Mouse (Mus musculus) erythroblast, embryonic 14.5 days (primary cell): ENCODE data around the gene Kiz. TPM values are rescaled to one million over a fixed set of nuclear protein-coding genes. Genes with fewer than 3 reads are reported as not detected.

ENCODE experiments used
- H3K27me3 ChIP-seq: 2 replicates; pipeline ENCODE4 v1.6.1; 2012; ENCODE audit warnings: inconsistent platforms; ENCODE audit not compliant: control insufficient read depth
- H3K36me3 ChIP-seq: 2 replicates; pipeline ENCODE4 v1.6.1; 2012; ENCODE audit warnings: mild to moderate bottlenecking, inconsistent platforms; ENCODE audit not compliant: control insufficient read depth
- H3K4me1 ChIP-seq: 2 replicates; pipeline ENCODE4 v1.6.1; 2012; ENCODE audit warnings: inconsistent platforms; ENCODE audit not compliant: control insufficient read depth
- H3K4me3 ChIP-seq: replicated peaks from 2 replicates; pipeline ENCODE3; 2012; ENCODE audit warnings: moderate library complexity, mild to moderate bottlenecking, inconsistent platforms
- H3K9me3 ChIP-seq: 2 replicates; pipeline ENCODE4 v1.6.1; 2012; ENCODE audit warnings: low read length, inconsistent platforms, mixed read lengths; ENCODE audit not compliant: control insufficient read depth
- GATA1 ChIP-seq: IDR thresholded peaks from 2 replicates; pipeline ENCODE4 v1.6.1; 2012; ENCODE audit warnings: low read length, inconsistent platforms, mixed read lengths
- TAL1 ChIP-seq: IDR thresholded peaks from 3 replicates; pipeline ENCODE4 v1.6.1; 2012; ENCODE audit warnings: low read length, inconsistent platforms, mixed read lengths
- polyA plus RNA-seq: library from polyadenylated mRNA; stranded (reverse); fragments of >175 nt; gene quantifications from 2 replicates; pipeline ENCODE4 v1.2.3, GENCODE M21; 2012

The Kiz gene
- polyA plus RNA-seq, 1 experiment, result 1.3 TPM

DNA sequence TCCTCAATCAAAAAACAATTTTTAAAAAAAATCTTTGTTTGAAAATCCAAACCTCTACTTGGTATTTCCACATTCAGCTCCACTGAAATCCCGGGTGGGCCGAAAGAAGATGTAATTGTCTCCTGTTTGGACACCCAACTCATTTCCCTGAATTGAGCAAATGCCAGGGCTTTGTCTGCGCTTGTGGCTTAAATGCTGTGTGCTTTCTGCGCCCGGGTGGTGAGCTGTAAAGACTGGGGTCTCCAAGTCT lies 21.7 kb upstream of the Kiz start:
- no peak for TF ChIP-seq TAL1
- no peak for TF ChIP-seq GATA1
- Histone ChIP-seq H3K4me3 (no peak overlapping the region), H3K36me3 (no peaks in the 10 kb centered on the region)

DNA sequence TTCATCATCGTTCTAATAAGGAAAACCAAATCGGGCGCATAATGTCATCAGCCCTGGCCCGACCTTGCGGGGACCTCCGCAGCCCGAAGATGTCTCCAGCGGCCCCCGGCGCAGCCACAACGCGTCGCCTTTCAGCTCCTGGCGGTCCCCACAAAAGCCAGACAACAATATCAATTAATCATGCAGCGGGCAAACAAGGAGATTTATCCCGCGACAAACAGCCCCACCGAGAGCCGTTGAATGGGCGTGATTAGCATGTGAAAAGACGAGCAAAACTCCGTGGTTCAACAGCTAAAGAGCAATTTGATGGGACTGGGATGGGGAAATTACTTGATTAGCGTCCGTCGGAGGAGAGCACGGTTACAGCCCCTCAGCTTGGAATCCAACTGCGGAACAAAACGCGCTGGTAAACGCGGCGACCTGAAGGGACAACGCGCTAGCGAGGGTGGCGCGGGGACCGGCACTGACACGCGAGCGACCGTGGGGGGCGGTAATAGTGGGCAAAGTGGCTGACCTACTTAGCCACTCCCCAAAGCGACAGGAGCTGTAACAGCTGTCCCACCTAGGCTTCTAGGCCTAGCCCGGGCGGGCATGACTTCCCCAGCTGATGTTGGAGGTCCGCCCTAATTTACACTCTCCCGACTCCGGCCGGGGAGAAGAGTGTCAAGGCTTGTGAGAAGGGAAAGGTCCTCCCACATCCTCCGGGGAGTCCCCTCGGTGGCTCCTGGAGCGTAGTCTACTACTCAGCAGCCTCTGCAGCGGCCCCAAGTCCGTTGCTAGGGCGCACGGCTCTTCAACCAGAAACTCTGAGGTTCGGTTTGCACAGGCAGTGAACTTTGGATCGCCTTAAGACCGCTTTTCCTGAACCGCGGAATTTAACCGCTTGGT lies 21.1 kb upstream of the Kiz start:
- TF ChIP-seq GATA1, result no peak
- no peak for TF ChIP-seq TAL1
- peaks cover 2% of the 10 kb centered on the region; the same call in 1 of the 2 replicates for H3K9me3 ChIP-seq
- H3K36me3 ChIP-seq, result no peaks in the 10 kb centered on the region
- H3K27me3 ChIP-seq, result peaks cover 86% of the 10 kb centered on the region
- H3K4me1 ChIP-seq, result no peaks in the 10 kb centered on the region
- H3K4me3 ChIP-seq, result no peak overlapping the region

More for the DNA sequence above, 21.7 kb upstream of the Kiz start:
- H3K4me1 ChIP-seq, result no peaks in the 10 kb centered on the region
- H3K27me3 ChIP-seq, result peaks cover 80% of the 10 kb centered on the region
- peaks cover 2% of the 10 kb centered on the region; the same call in 1 of the 2 replicates for H3K9me3 ChIP-seq

DNA sequence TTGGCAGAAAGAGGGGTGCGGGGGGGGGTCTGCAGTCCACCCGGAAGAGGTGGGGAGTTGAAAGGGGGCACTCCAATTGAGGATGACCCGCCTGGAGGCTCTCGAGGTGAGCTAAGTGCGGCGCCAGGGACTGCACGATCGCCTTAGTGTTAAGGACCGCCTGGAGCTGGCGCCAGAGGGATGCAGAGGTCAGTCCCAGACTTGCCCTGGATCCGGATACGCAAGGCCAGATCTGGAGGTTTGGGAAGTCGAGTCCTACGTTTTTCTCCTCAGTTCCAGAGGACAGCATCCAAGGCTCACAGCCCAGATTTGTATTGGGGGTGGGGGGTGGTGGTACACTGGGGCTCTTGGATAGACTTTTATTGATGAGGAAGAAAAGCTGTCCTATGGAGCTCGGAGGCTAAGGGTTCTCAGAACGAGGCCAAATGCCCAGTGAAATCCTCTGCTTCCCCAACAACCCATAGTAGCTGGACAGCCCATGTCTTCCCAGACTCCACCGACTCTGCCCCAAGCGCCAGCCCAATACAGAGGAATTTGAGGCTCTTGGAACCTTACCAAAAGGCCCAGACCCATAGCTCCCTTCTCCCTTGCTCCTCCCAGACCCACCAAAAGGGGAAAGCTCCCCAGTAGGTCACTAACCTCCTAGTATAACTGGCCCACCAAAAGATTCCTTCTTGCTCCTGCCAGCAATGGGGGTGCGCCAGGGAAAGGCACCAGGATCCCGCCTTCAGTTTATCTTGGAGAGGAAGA lies 20.2 kb upstream of the Kiz start:
- no peaks in the 10 kb centered on the region for H3K36me3 ChIP-seq
- peaks cover 2% of the 10 kb centered on the region; the same call in 1 of the 2 replicates for H3K9me3 ChIP-seq
- H3K4me3 ChIP-seq, result no peak overlapping the region
- H3K4me1 ChIP-seq, result no peaks in the 10 kb centered on the region
- TF ChIP-seq TAL1, result no peak
- TF ChIP-seq GATA1, result no peak
- peaks cover 91% of the 10 kb centered on the region for H3K27me3 ChIP-seq

DNA sequence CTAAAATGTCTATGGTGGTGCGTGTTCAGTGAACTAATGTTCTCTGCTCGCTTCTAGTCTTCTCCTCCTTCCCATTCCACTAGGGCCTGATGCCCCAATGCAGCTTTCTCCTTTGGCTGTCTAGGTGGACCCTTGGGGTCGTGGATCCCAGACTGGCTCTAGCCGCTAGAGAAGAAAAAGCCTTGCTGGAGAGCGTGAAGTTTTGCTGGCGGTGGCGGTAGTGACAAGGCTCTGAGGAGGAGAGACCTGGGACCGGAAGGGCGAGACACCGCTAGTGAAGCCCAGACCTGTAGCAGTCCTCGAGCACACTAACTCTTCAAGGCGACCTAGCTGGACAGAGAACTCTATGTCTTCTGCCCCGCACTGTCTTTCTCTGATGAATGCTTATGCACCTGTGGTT lies 19.4 kb upstream of the Kiz start:
- peaks cover 2% of the 10 kb centered on the region; the same call in 1 of the 2 replicates for H3K9me3 ChIP-seq
- no peak for TF ChIP-seq GATA1
- TF ChIP-seq TAL1, result no peak
- no peaks in the 10 kb centered on the region for H3K36me3 ChIP-seq
- no peak overlapping the region for H3K4me3 ChIP-seq
- peaks cover 96% of the 10 kb centered on the region for H3K27me3 ChIP-seq
- H3K4me1 ChIP-seq, result no peaks in the 10 kb centered on the region

DNA sequence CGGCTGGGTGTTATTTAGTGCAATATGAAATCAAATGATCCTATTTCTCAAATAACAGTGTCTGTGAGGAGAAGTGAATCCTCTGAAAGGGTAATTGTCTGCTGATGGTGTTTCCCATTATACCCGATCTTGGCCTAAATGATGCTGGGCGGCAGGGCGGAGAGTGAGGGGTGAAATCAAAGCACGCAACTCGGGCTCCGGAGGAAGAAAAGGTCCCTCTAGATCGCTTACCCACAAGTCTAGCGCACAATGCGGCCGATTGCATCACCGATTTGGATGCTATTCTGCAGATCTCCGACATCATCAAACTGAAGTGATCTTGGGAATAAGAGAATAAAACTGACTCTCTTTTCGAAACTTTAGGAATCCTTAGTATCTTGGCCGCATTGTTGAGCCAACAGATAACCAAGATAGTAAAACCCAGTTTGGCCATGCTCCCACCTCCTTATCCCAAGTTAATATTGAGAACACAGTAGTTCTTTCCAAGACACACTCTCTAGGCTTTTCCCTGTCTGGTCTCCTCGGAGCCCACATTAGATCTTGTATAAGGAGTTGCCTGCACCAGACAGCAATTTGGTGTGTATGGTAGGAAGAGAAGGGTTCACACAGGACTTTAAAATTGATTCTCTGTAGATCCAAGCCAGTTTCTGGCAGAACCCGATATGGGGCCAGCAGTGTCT lies 18.7 kb upstream of the Kiz start:
- Histone ChIP-seq H3K4me3 (no peak overlapping the region), H3K9me3 (peaks cover 2% of the 10 kb centered on the region; the same call in 1 of the 2 replicates), H3K27me3 (peaks cover 100% of the 10 kb centered on the region), H3K4me1 (no peaks in the 10 kb centered on the region), H3K36me3 (no peaks in the 10 kb centered on the region)
- TF ChIP-seq TAL1 (no peak), GATA1 (no peak)

DNA sequence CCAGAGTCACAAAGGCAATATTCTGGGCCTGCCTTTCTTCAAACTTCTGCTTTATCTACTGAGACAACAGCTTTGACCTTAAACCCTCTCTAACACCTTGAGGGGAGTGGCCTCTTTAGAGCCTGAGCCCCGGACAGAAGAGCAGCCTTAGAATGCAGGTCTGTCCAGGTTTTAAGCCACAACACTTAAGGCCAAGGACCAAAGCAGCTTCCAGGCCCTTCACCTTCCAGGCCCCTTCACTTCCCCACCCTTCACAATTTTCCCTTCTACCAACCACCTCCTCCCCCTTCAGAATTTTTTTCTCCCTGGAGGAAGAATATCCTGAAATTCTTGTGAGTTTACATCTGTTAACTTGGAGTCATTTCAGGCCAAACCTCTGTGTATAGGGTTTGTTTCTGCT lies 18.0 kb upstream of the Kiz start:
- TF ChIP-seq GATA1, result no peak
- TF ChIP-seq TAL1, result no peak
- H3K9me3 ChIP-seq, result peaks cover 2% of the 10 kb centered on the region; the same call in 1 of the 2 replicates
- H3K4me1 ChIP-seq, result no peaks in the 10 kb centered on the region
- no peak overlapping the region for H3K4me3 ChIP-seq
- H3K27me3 ChIP-seq, result peaks cover 95% of the 10 kb centered on the region
- no peaks in the 10 kb centered on the region for H3K36me3 ChIP-seq

DNA sequence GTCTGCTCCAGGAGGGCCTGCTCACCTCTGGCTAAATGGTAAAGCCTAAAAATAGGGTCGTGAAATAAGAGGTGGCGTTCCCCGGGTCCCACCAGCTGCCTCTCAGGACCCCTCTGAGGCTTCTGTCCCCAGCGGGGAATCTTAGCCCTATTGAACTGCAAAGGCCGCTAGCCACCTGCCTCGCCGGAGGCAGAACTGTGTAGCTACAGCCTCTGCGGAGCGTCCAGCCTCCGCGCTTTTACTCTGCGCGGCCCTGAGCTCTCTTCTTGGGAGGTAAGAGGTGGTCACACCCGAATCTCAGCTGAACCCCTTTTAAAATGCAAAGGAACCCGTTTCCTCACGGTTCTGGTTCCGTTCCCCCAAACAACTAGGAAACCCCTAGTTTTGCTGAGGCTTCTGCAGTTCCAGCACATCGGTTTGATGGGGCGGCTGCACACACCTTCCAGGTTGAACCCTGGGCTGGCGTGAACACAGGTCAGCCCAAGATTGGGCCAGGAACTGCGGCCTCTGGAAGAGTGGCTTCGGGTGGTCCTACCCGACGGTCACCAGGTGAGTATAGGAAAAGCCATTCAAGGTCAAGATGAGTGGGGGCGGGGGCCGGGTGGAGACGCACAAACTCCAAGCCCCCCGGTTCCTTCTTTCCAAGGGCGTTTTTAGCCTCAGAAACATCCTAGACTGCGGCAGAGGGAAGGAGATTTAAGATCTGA lies 16.9 kb upstream of the Kiz start:
- no peaks in the 10 kb centered on the region for H3K36me3 ChIP-seq
- H3K4me3 ChIP-seq, result no peak overlapping the region
- TF ChIP-seq GATA1 (no peak), TAL1 (no peak)
- no peaks in the 10 kb centered on the region for H3K4me1 ChIP-seq
- H3K27me3 ChIP-seq, result peaks cover 84% of the 10 kb centered on the region
- peaks cover 2% of the 10 kb centered on the region; the same call in 1 of the 2 replicates for H3K9me3 ChIP-seq

DNA sequence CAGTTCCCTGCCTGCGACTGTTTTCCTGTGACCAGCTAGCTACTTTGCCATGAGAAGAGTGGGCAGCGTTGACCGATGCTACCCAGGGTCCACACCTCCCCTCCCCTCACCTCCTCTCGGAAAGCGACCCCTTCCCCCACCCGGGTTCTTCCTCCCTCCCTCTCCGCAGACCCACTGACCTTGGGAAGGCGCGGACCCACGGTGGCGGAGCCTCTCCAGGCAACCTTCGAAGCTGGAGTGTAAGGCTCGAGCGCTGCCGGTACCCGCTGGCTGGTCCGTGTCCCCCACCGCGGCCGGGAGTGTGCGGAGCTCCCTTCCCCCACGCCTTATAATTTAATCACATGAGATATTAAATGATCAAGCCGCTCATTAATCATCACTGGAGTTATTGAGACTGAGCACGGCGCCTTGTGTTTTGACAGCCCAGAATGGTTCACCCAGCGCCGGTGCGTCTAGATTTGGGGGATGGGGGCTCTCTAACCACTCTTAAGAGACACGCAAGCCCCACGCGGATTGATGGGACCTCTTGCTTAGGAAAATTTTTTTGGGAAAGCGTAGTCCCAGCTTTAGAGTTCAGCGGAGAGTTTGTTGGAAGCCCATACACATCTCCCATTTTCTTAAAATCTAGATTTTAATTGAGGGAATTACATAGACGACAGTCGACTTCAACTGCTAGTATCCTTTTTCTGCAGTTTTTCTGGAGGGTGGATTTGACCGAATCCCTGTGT lies 16.2 kb upstream of the Kiz start:
- peaks cover 76% of the 10 kb centered on the region for H3K27me3 ChIP-seq
- no peaks in the 10 kb centered on the region for H3K4me1 ChIP-seq
- no peaks in the 10 kb centered on the region for H3K36me3 ChIP-seq
- H3K9me3 ChIP-seq, result peaks cover 2% of the 10 kb centered on the region; the same call in 1 of the 2 replicates
- TF ChIP-seq GATA1 (no peak), TAL1 (no peak)
- no peak overlapping the region for H3K4me3 ChIP-seq
